16 mouse cellular contexts compared by ENCODE assay signal in the genomic region with DNA sequence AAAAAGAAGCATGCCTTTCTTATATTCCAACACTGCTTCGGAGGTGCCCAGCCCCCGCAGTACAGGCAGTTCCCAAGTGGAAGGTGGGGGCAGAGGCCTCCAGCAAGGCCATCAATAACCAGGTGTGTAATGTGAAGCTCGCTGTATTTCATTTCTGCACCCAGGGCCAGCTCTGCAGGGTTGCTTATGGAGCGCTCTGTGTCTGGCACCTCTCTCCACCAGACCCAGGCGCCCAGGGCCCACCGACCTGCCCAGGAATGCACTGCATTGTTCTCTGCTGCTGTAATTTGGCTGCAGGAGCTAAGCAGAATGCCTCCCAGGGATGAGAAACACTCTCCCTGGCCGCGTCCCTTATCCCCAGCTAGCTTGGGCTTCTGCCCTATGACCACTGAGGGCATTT. TPM values are rescaled to one million over a fixed set of nuclear protein-coding genes. Genes with fewer than 3 reads are reported as not detected.
DNase-seq lines count a peak whose midpoint lies in the region; ATAC-seq and TF ChIP-seq lines count a peak whose summit lies in the region.
"Had no signal": no experiment of that assay in that cellular context is flagged by ENCODE, and none has a peak within 500 bp of the region (broad histone marks: within the 10 kb centered on the region; RNA-seq: fewer than 3 reads in every experiment).

No protein-coding gene starts in this region.

- no peak overlapping the region for H3K4me2 ChIP-seq in hindbrain, postnatal 0 days (ENCODE audit: low read depth, low read length)
- H3K4me2 ChIP-seq in hindbrain, embryonic 14.5 days (replicated peaks), result no peak overlapping the region
- H3K4me2 ChIP-seq: embryonic facial prominence, embryonic 12.5 days; forebrain, embryonic 13.5 days; limb, embryonic 15.5 days had no signal

- peak; percentile 41 for DNase-seq in embryo, embryonic 10.5 days (ENCODE audit: low spot score)
- no peak for DNase-seq in embryo, embryonic 9.5 days (ENCODE audit: extremely low spot score)
- no peak for DNase-seq in hindbrain, postnatal 0 days (ENCODE audit: low spot score)
- DNase-seq in hindbrain, embryonic 14.5 days (ENCODE audit: low spot score), result no peak
- peak; percentile 34 for DNase-seq in ovary, postnatal 36 days (ENCODE audit: low spot score)
- DNase-seq in ovary, postnatal 10 days (ENCODE audit: low spot score), result no peak
- DNase-seq in thymus, adult 2 months, result no peak
- no peak for DNase-seq in left cerebral cortex, postnatal 36 days (ENCODE audit: low spot score in 2 of 2)
- DNase-seq: cerebellum, adult 2 months; gastrocnemius, postnatal 10 days; kidney, adult 18-20 months; lung, postnatal 36 days; right cerebral cortex, postnatal 4 days had no signal

- peaks cover 14% of the 10 kb centered on the region for H3K36me3 ChIP-seq in hindbrain, postnatal 0 days (ENCODE audit: insufficient read depth, low read length)
- H3K36me3 ChIP-seq in hindbrain, embryonic 14.5 days (replicated peaks; ENCODE audit: control insufficient read depth, insufficient read depth), result peaks cover 35% of the 10 kb centered on the region
- H3K36me3 ChIP-seq in thymus, adult 2 months (ENCODE audit: control insufficient read depth, insufficient read depth, low read length), result peaks cover 4% of the 10 kb centered on the region; the same call in 1 of the 2 replicates

- intact Hi-C loops in left cerebral cortex, postnatal 36 days (cut with DNase I), result no loop called here

- WGBS in hindbrain, postnatal 0 days, result 49% methylated on average over 8 of the region's 8 CpGs
- WGBS in hindbrain, embryonic 14.5 days, result 39% methylated on average over 8 of the region's 8 CpGs
- WGBS in thymus, adult 2 months, result 96% methylated on average over 8 of the region's 8 CpGs

- TF ChIP-seq CTCF in hindbrain, postnatal 0 days (IDR thresholded peaks at IDR 0.05; ENCODE audit: low read depth), result no peak
- TF ChIP-seq CTCF in thymus, adult 2 months (IDR thresholded peaks at IDR 0.05; ENCODE audit: borderline replicate concordance, control insufficient read depth, extremely low read depth, insufficient read depth, low read length, poor library complexity), result no peak

- no peak overlapping the region for H3K27ac ChIP-seq in hindbrain, postnatal 0 days
- no peak overlapping the region for H3K27ac ChIP-seq in hindbrain, embryonic 14.5 days
- no peak overlapping the region for H3K27ac ChIP-seq in thymus, adult 2 months (ENCODE audit: control insufficient read depth, insufficient read depth, low read length)
- H3K27ac ChIP-seq: embryonic facial prominence, embryonic 12.5 days; forebrain, embryonic 13.5 days; limb, embryonic 15.5 days had no signal

- H3K27me3 ChIP-seq in hindbrain, postnatal 0 days (ENCODE audit: insufficient read depth, low read length), result no peaks in the 10 kb centered on the region
- no peaks in the 10 kb centered on the region for H3K27me3 ChIP-seq in hindbrain, embryonic 14.5 days (ENCODE audit: control insufficient read depth, insufficient read depth, low read length)
- H3K27me3 ChIP-seq in thymus, adult 2 months (ENCODE audit: control insufficient read depth, insufficient read depth, low read length), result no peaks in the 10 kb centered on the region
- H3K27me3 ChIP-seq: embryonic facial prominence, embryonic 12.5 days; forebrain, embryonic 13.5 days; limb, embryonic 15.5 days had no signal

- no peaks in the 10 kb centered on the region for H3K4me1 ChIP-seq in hindbrain, postnatal 0 days (ENCODE audit: insufficient read depth, low read length)
- H3K4me1 ChIP-seq in hindbrain, embryonic 14.5 days (replicated peaks; ENCODE audit: control insufficient read depth, insufficient read depth, low read length), result no peaks in the 10 kb centered on the region; the same call in 1 of the 2 replicates
- no peaks in the 10 kb centered on the region for H3K4me1 ChIP-seq in thymus, adult 2 months (replicated peaks; ENCODE audit: control insufficient read depth, insufficient read depth, low read length)

- H3K9me3 ChIP-seq in hindbrain, postnatal 0 days (ENCODE audit: low read length), result no peaks in the 10 kb centered on the region
- no peaks in the 10 kb centered on the region for H3K9me3 ChIP-seq in hindbrain, embryonic 14.5 days (ENCODE audit: control insufficient read depth, low read length)
- H3K9me3 ChIP-seq: embryonic facial prominence, embryonic 12.5 days; forebrain, embryonic 13.5 days; limb, embryonic 15.5 days had no signal

- H3K9ac ChIP-seq in hindbrain, postnatal 0 days (replicated peaks; ENCODE audit: low read length), result no peak overlapping the region
- no peak overlapping the region for H3K9ac ChIP-seq in hindbrain, embryonic 14.5 days
- H3K9ac ChIP-seq: embryonic facial prominence, embryonic 12.5 days; forebrain, embryonic 13.5 days; limb, embryonic 15.5 days had no signal

- ATAC-seq in hindbrain, postnatal 0 days, result peak; percentile 38; the same call in 1 of the 2 replicates
- no peak for ATAC-seq in hindbrain, embryonic 14.5 days (ENCODE audit: low FRiP score)
- ATAC-seq: forebrain, embryonic 13.5 days had no signal

- no peak overlapping the region for H3K4me3 ChIP-seq in hindbrain, postnatal 0 days (ENCODE audit: low read length)
- H3K4me3 ChIP-seq in hindbrain, embryonic 14.5 days (replicated peaks; ENCODE audit: low read length), result no peak overlapping the region
- H3K4me3 ChIP-seq in thymus, adult 2 months (ENCODE audit: control insufficient read depth, insufficient read depth, low read length), result no peak overlapping the region
- H3K4me3 ChIP-seq: embryonic facial prominence, embryonic 12.5 days; forebrain, embryonic 13.5 days; limb, embryonic 15.5 days had no signal

- TF ChIP-seq POLR2A in thymus, adult 2 months (IDR thresholded peaks at IDR 0.05; ENCODE audit: control insufficient read depth, extremely low read depth, insufficient read depth, low read length, poor library complexity), result no peak

RNA-seq across cellular contexts. Expression of a gene that starts 18.4 kb away (rescaled TPM):
- total RNA-seq in hindbrain, postnatal 0 days (2014; rRNA removed), result 1.9 and 3.2 TPM in 2 replicates
- polyA plus RNA-seq in hindbrain, postnatal 0 days (2015; fragmentation: Nextera tagmentation; extraction: Ambion mirVana), result 0.56 and 0.88 TPM in 2 replicates
- polyA plus RNA-seq in hindbrain, embryonic 14.5 days (2014; fragmentation: Nextera tagmentation; extraction: Ambion mirVana), result 0.82 and 1.2 TPM in 2 replicates
- 0.89 and 1.2 TPM in 2 replicates for polyA plus RNA-seq in thymus, adult 2 months (2012; rRNA removed)
- 1 to 10 TPM; 2.4 TPM for total RNA-seq in left cerebral cortex, postnatal 36 days (2021)

Comparison
In these comparisons a context has a peak if more than half of its experiments do, and no peak if none do; other contexts are left out.
1. DNase-seq: peak in embryo, embryonic 10.5 days (single experiment) and ovary, postnatal 36 days (single experiment); none in embryo, embryonic 9.5 days (single experiment), hindbrain, postnatal 0 days (single experiment), hindbrain, embryonic 14.5 days (single experiment), ovary, postnatal 10 days (single experiment), thymus, adult 2 months (single experiment) and left cerebral cortex, postnatal 36 days (0 of 2).